Mouse (Mus musculus) liver, embryonic 14.5 days (tissue): ENCODE data around the gene Olfr734.

Experiments
- CTCF ChIP-seq: IDR thresholded peaks from 2 replicates; pipeline ENCODE4 v1.5.1; 2016; ENCODE audit warnings: antibody characterized with exemption, low read depth, control low read depth
- EP300 ChIP-seq: IDR thresholded peaks from 2 replicates; pipeline ENCODE4 v1.6.1; 2016; ENCODE audit warnings: antibody characterized with exemption, low read depth

GRCm38 (mm10) chr14:50363561-50363960, 37.0 kb upstream of the Olfr734 start:
- TF ChIP-seq EP300 (no peak), CTCF (no peak)
